Mouse (Mus musculus) CH12.LX (cell line): ENCODE measurements at regions not wholly inside any gene's neighbourhood (a gene's known extent, or its start where the extent isn't known, plus 50 kb on each side); places are given as distances from the start of the nearest gene placed in this dataset.

Source experiments
- DNase-seq: peaks from one replicate; pipeline ENCODE4 v3.0.0-alpha.2; 2013; ENCODE audit errors: extremely low read depth
- H3K27ac ChIP-seq: 2 replicates; pipeline ENCODE4 v1.5.1; 2012; ENCODE audit warnings: low read depth, mild to moderate bottlenecking, control low read depth, moderate library complexity; ENCODE audit not compliant: insufficient read depth
- H3K27me3 ChIP-seq: replicated peaks from 2 replicates; pipeline ENCODE3; 2012; ENCODE audit warnings: inconsistent platforms
- H3K36me3 ChIP-seq, 2 experiments: replicated peaks in 1 of 2; 2 replicates each; pipeline versions ENCODE3 to v1.6.1; 2012; ENCODE audit warnings: inconsistent platforms in 1 of 2, low read length in 1 of 2, mild to moderate bottlenecking in 1 of 2, mixed read lengths in 1 of 2, moderate library complexity in 1 of 2; ENCODE audit not compliant: control insufficient read depth in 1 of 2, insufficient read depth in 1 of 2
- H3K4me1 ChIP-seq, 2 experiments: 2 replicates each; pipeline ENCODE4 v1.6.1; 2012; ENCODE audit warnings: inconsistent platforms in 1 of 2, moderate library complexity in 1 of 2; ENCODE audit not compliant: insufficient read depth in 2 of 2, control insufficient read depth in 1 of 2
- H3K4me2 ChIP-seq: 2 replicates; pipeline ENCODE4 v1.6.1; 2012; ENCODE audit warnings: low read depth, mild to moderate bottlenecking, control low read depth; ENCODE audit not compliant: poor library complexity, insufficient read depth, severe bottlenecking
- H3K4me3 ChIP-seq, 3 experiments: fragments of 150-350 bp in 1 of 3; sonication (generic) in 1 of 3; replicated peaks in 1 of 3; 2 replicates each; pipeline versions ENCODE3 to v1.5.1; 2011 to 2012; ENCODE audit warnings: low read depth in 2 of 3, low read length in 2 of 3, mild to moderate bottlenecking in 2 of 3, moderate library complexity in 2 of 3, control low read depth in 1 of 3, improper control_type of control experiment in 1 of 3, inconsistent platforms in 1 of 3, mixed read lengths in 1 of 3; ENCODE audit not compliant: poor library complexity in 1 of 3
- H3K79me2 ChIP-seq: replicated peaks from 2 replicates; pipeline ENCODE4 v1.6.1; 2012; ENCODE audit warnings: mild to moderate bottlenecking, moderate library complexity; ENCODE audit not compliant: control insufficient read depth, poor library complexity, insufficient read depth, severe bottlenecking; ENCODE audit errors: extremely low read depth
- H3K9ac ChIP-seq: 2 replicates; pipeline ENCODE4 v1.6.1; 2012; ENCODE audit warnings: low read depth, mild to moderate bottlenecking, control low read depth, moderate library complexity; ENCODE audit not compliant: insufficient read depth
- H3K9me3 ChIP-seq: replicated peaks from 2 replicates; pipeline ENCODE3; 2012; ENCODE audit warnings: low read length, inconsistent platforms, mixed read lengths
- BHLHE40 ChIP-seq: IDR thresholded peaks from 2 replicates; pipeline ENCODE4 v1.6.1; 2011; ENCODE audit warnings: mild to moderate bottlenecking, low read depth, low read length, improper control_type of control experiment
- CHD1 ChIP-seq: IDR thresholded peaks from 2 replicates; pipeline ENCODE4 v1.6.1; 2012; ENCODE audit warnings: low read depth, low read length, improper control_type of control experiment, inconsistent platforms
- EP300 ChIP-seq: IDR thresholded peaks from 2 replicates; pipeline ENCODE4 v1.6.1; 2011; ENCODE audit warnings: low read length, improper control_type of control experiment
- ETS1 ChIP-seq: conservative IDR thresholded peaks from 2 replicates; pipeline ENCODE4 v1.6.1; 2012; ENCODE audit warnings: low read depth, mild to moderate bottlenecking, inconsistent platforms, low read length, improper control_type of control experiment, moderate library complexity
- HCFC1 ChIP-seq: IDR thresholded peaks from 2 replicates; pipeline ENCODE4 v1.6.1; 2012; ENCODE audit warnings: low read depth, mild to moderate bottlenecking, inconsistent platforms, low read length, improper control_type of control experiment
- IRF4 ChIP-seq: IDR thresholded peaks from 2 replicates; pipeline ENCODE4 v1.6.1; 2014; ENCODE audit warnings: low read depth, mild to moderate bottlenecking, inconsistent platforms, low read length, improper control_type of control experiment
- JUN ChIP-seq: IDR thresholded peaks from 2 replicates; pipeline ENCODE4 v1.6.1; 2011; ENCODE audit warnings: low read depth, mild to moderate bottlenecking, low read length, improper control_type of control experiment, moderate library complexity; ENCODE audit not compliant: insufficient read depth
- MAFK ChIP-seq: IDR thresholded peaks from 2 replicates; pipeline ENCODE4 v1.6.1; 2011; ENCODE audit warnings: low read length, improper control_type of control experiment; ENCODE audit not compliant: insufficient replicate concordance
- MAZ ChIP-seq: IDR thresholded peaks from 2 replicates; pipeline ENCODE4 v1.6.1; 2012; ENCODE audit warnings: low read depth, mild to moderate bottlenecking, inconsistent platforms, low read length, improper control_type of control experiment, moderate library complexity
- MEF2A ChIP-seq: IDR thresholded peaks from 2 replicates; pipeline ENCODE4 v1.6.1; 2014; ENCODE audit warnings: low read depth, mild to moderate bottlenecking, inconsistent platforms, low read length, improper control_type of control experiment, borderline replicate concordance
- MYC ChIP-seq: IDR thresholded peaks from 2 replicates; pipeline ENCODE4 v1.6.1; 2011; ENCODE audit warnings: low read depth, mild to moderate bottlenecking, improper control_type of control experiment, low read length
- NELFE ChIP-seq: IDR thresholded peaks from 2 replicates; pipeline ENCODE4 v1.6.1; 2011; ENCODE audit warnings: low read depth, low read length, improper control_type of control experiment
- NRF1 ChIP-seq: IDR thresholded peaks from 2 replicates; pipeline ENCODE4 v1.6.1; 2014; ENCODE audit warnings: low read depth, mild to moderate bottlenecking, inconsistent platforms, low read length, improper control_type of control experiment, moderate library complexity
- POLR2A ChIP-seq: IDR thresholded peaks from 2 replicates; pipeline ENCODE4 v1.6.1; 2011; ENCODE audit warnings: low read depth, mild to moderate bottlenecking, improper control_type of control experiment, low read length
- POLR2AphosphoS2 ChIP-seq: IDR thresholded peaks from 2 replicates; pipeline ENCODE4 v1.6.1; 2011; ENCODE audit warnings: low read depth, low read length, improper control_type of control experiment
- RAD21 ChIP-seq: IDR thresholded peaks from 2 replicates; pipeline ENCODE4 v1.6.1; 2011; ENCODE audit warnings: low read depth, mild to moderate bottlenecking, low read length, improper control_type of control experiment, moderate library complexity
- SIN3A ChIP-seq: IDR thresholded peaks from 2 replicates; pipeline ENCODE4 v1.6.1; 2012; ENCODE audit warnings: low read length, improper control_type of control experiment, inconsistent platforms
- TBP ChIP-seq: conservative IDR thresholded peaks from 2 replicates; pipeline ENCODE4 v1.6.1; 2011; ENCODE audit warnings: low read depth, low read length, improper control_type of control experiment
- TCF12 ChIP-seq: IDR thresholded peaks from 2 replicates; pipeline ENCODE4 v1.6.1; 2014; ENCODE audit warnings: low read depth, mild to moderate bottlenecking, inconsistent platforms, low read length, improper control_type of control experiment
- UBTF ChIP-seq: IDR thresholded peaks from 2 replicates; pipeline ENCODE4 v1.6.1; 2012; ENCODE audit warnings: low read depth, mild to moderate bottlenecking, inconsistent platforms, low read length, improper control_type of control experiment, moderate library complexity
- USF2 ChIP-seq: conservative IDR thresholded peaks from 2 replicates; pipeline ENCODE4 v1.6.1; 2011; ENCODE audit warnings: low read depth, low read length, improper control_type of control experiment
- ZC3H11A ChIP-seq: IDR thresholded peaks from 2 replicates; pipeline ENCODE4 v1.6.1; 2012; ENCODE audit warnings: low read depth, mild to moderate bottlenecking, inconsistent platforms, low read length, improper control_type of control experiment
- ZMIZ1 ChIP-seq: IDR thresholded peaks from 2 replicates; pipeline ENCODE4 v1.6.1; 2012; ENCODE audit warnings: low read depth, mild to moderate bottlenecking, inconsistent platforms, low read length, improper control_type of control experiment
- ZNF384 ChIP-seq: IDR thresholded peaks from 2 replicates; pipeline ENCODE4 v1.6.1; 2012; ENCODE audit warnings: low read depth, low read length, improper control_type of control experiment, inconsistent platforms
- dilution Hi-C: fragments of 300-500 bp; cut with MboI; formaldehyde crosslinking; loops from 2 replicates; pipeline ENCODE4 v1.14.3; 2020; ENCODE audit warnings: low sequenced_read_pairs; ENCODE audit not compliant: extremely low pct_unique_long_range_greater_than_20kb, extremely low pct_ligation_motif_present
- in situ Hi-C: fragments of 300-500 bp; cut with MboI; formaldehyde crosslinking; loops from 3 replicates; pipeline ENCODE4 v1.14.3; 2019; ENCODE audit warnings: low sequenced_read_pairs, low pct_ligation_motif_present, low pct_unique_long_range_greater_than_20kb, mixed read lengths

- Histone ChIP-seq H3K27me3 (no peaks in the 10 kb centered on the region), H3K4me3 (no peak overlapping the region)
- TF ChIP-seq MYC (no peak), IRF4 (no peak), TCF12 (no peak), MAZ (no peak)
- TF ChIP-seq, all 38 proteins: peak for 0
- Histone ChIP-seq H3K4me2 (no peak overlapping the region), H3K4me1 (peaks cover 5 to 19% of the 10 kb centered on the region in 2 experiments), H3K9me3 (no peaks in the 10 kb centered on the region), H3K36me3 (no peaks in the 10 kb centered on the region), H3K9ac (no peak overlapping the region), H3K79me2 (no peaks in the 10 kb centered on the region), H3K27ac (no peak overlapping the region)
- in situ Hi-C loops = no loop called here
- no peak for DNase-seq
- dilution Hi-C loops = no loop called here
Measured at GRCm38 (mm10) chr12:77042356-77042755, 80.4 kb upstream of the Max start.

GRCm38 (mm10) chr12:77041141-77041540 is 79.1 kb upstream of the Max start:
- peaks cover 5 to 19% of the 10 kb centered on the region in 2 experiments for H3K4me1 ChIP-seq
- H3K4me2 ChIP-seq = no peak overlapping the region
- no peaks in the 10 kb centered on the region for H3K36me3 ChIP-seq
- H3K79me2 ChIP-seq = no peaks in the 10 kb centered on the region
- in situ Hi-C loops (no loop called here), dilution Hi-C loops (no loop called here)
- H3K27me3 ChIP-seq = no peaks in the 10 kb centered on the region
- no peak overlapping the region for H3K27ac ChIP-seq
- no peak for DNase-seq
- no peaks in the 10 kb centered on the region for H3K9me3 ChIP-seq
- H3K4me3 ChIP-seq = no peak overlapping the region
- H3K9ac ChIP-seq = no peak overlapping the region
- TF ChIP-seq NRF1 (no peak), ZNF384 (no peak), MYC (no peak), NELFE (no peak), ZC3H11A (no peak), CHD1 (no peak), USF2 (no peak), RAD21 (no peak), ZMIZ1 (no peak), HCFC1 (no peak), MEF2A (no peak), TBP (no peak)

- H3K79me2 ChIP-seq = no peaks in the 10 kb centered on the region
- TF ChIP-seq MAFK (no peak), BHLHE40 (peak; percentile 85), EP300 (peak; percentile 59; the same call in 1 of the 2 replicates), POLR2A (no peak), MEF2A (peak; percentile 72; the same call in 1 of the 2 replicates), IRF4 (peak; percentile 64; the same call in 1 of the 2 replicates), JUN (peak; percentile 28; the same call in 1 of the 2 replicates), ZNF384 (no peak), UBTF (no peak), TCF12 (peak; percentile 62), USF2 (no peak), MYC (0 out of 2 replicates have a peak, but pooled peaks have one; percentile 34), ETS1 (peak; percentile 82), CHD1 (no peak), SIN3A (no peak), POLR2AphosphoS2 (no peak)
- no peaks in the 10 kb centered on the region for H3K9me3 ChIP-seq
- peak overlapping the region; percentile 18 for H3K9ac ChIP-seq
- dilution Hi-C loops (no loop called here), in situ Hi-C loops (no loop called here)
- H3K4me1 ChIP-seq = peaks cover 5 to 21% of the 10 kb centered on the region in 2 experiments
- peak overlapping the region; percentile 73 for H3K4me2 ChIP-seq
- H3K4me3 ChIP-seq = peak overlapping the region; percentile 51 to 59 (median 54)
- H3K27ac ChIP-seq = peak overlapping the region; percentile 66
- DNase-seq = peak; percentile 80
- H3K36me3 ChIP-seq = no peaks in the 10 kb centered on the region
- H3K27me3 ChIP-seq = no peaks in the 10 kb centered on the region
Measured at GRCm38 (mm10) chr12:77039953-77040305, 77.9 kb upstream of the Max start.
